Mouse (Mus musculus) layer of hippocampus, adult 8-10 months (tissue): ENCODE measurements around the gene Apoa5. TPM values are rescaled to one million over a fixed set of nuclear protein-coding genes. Genes with fewer than 3 reads are reported as not detected.

Experiments used
- total RNA-seq, 4 experiments: library from RNA; stranded (reverse); gene quantifications; 2 replicates each; pipeline ENCODE4 v1.2.4; 2022

Gene Apoa5
- total RNA-seq, 4 experiments from 2014 or later = not detected

Other genes starting within 250 kb of the Apoa5 start
- under 1 TPM in 3 of 4 experiments, not detected in 1; 0.38 to 0.47 (median 0.41) TPM for gene Apoa1, start 40.1 kb upstream of the Apoa5 start, total RNA-seq
- gene Apoc3, start 33.0 kb upstream of the Apoa5 start, total RNA-seq = 1 to 10 TPM in 1 of 4 experiments, under 1 TPM in 1, not detected in 2; 0.86 to 2.0 TPM
- not detected for gene Apoa4, start 27.9 kb upstream of the Apoa5 start, total RNA-seq
- 10 to 100 TPM; 38.6 to 52.6 (median 42.0) TPM for gene Zpr1, start 4.4 kb downstream of the Apoa5 start, total RNA-seq
- 10 to 100 TPM in 2 of 4 experiments, 1 to 10 TPM in 2; 9.3 to 12.7 (median 11.0) TPM for gene Bud13, start 14.4 kb downstream of the Apoa5 start, total RNA-seq
- under 1 TPM in 1 of 4 experiments, not detected in 3; 0.31 TPM for gene 4931429L15Rik, start 51.4 kb downstream of the Apoa5 start, total RNA-seq